Mouse (Mus musculus): Measurements from ENCODE around the gene Lpin3.

DNA sequence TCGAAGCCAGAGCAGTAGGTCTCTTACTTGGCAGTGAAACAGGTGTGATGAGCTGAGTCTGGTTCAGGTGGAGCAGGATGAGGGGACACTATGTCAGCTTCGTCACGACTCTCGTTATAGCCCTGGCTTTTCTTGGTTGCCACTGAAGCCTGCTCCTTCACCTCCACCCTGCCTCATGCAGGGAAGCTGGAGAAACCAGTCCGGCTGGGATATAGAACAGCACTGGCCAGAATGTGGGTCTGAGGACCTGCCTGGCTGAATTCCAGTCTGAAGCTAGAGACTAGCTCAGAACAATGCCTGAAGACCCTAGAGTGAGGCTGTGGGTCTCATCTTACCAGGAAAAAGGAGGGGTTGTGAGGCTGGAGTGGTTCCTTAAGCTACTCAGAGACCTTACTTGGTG lies 10.6 kb downstream of the Lpin3 start:
- TF ChIP-seq CTCF (conservative IDR thresholded peaks at IDR 0.05; ENCODE audit: low read length) (no peak), POU5F1 (IDR thresholded peaks at IDR 0.05; ENCODE audit: borderline replicate concordance, low read length) (no peak), NANOG (IDR thresholded peaks at IDR 0.05; ENCODE audit: borderline replicate concordance, low read length) (no peak)

Data from E14TG2a.4 (cell line).